Mouse (Mus musculus): ENCODE results near the gene Dlat.

Dlat gene

DNA sequence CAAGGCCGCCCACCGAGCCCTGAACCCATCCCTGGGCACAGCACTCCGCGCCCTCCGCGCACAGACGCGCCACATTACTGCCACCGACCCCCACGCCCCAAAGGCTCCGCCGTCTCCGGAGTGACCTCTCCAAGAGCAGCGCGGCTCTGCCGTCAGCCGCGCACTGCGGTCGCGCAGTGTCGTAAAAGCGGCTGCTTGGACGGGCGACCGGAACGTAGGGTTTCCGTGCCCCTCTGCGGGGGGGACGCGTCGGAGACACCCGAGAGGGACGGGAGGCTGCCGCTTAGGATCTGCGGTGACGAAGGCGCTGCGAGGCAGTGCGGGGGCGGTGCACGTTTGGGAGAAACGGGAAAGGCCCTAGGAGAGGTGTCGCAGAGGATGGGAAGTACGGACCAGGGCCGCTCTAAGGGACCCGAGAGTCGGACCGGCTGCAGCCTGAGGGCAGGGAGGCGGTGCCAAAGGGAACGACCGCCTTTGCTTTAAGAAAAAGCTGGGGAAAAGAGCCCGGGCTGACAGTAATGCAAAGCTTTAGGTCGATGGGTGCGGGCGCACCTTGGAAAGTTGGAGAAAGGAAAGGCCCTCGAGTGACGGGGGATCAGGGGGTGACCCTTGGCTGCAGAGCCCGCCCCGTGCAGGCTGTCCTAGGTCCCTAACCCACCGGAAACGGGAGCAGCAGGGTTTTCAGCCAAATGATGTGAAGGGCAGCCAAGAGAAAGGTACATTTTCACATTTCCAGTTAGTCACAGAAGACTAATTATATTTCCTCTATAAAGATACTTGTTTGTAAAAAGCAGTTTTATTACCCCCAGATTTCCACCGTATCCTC, at the start of gene Dlat:
Dlat (minus strand) TSS at position 389 of the 826 bp plus-strand sequence.
- DNase-seq = peak; percentile 70 to 79

DNA sequence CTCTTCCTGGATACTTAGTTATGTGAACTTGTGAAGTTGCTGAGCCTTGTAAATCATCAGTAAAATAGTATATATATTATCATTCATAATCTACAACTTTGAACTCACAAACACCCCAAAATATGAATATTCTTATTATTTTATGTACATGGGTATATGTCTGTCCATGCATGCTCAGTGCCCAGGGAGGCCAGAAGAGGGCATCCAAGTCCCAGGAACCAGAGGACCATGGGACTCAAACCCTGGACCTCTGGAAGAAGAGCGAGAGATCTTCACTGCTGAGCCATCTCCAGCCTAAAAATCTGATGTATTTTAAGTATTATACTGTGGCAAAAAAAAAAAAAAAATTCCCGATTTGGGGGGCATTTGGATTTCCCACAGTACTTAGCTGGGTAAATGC, 49.5 kb upstream of the Dlat start:
- no peak for DNase-seq

DNA sequence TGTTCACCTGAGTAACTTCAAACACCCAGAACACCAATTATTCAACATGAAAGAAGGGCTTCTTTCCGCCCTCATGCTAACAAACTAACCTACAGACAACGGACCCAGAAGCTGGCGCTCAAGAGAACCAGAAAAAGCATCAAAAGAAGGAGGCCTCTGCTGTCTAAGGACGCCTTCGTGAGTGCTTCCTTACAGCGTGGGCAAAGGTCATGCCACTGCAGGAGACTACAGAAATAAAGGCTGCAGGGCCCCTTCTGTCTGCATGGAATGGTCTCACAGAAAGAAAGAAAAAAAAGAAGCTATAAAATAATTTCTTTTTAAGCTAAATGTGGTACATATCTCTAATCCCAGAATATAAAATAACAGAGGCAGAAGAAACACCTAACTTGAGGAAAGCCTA, 45.3 kb upstream of the Dlat start:
- DNase-seq = no peak

DNA sequence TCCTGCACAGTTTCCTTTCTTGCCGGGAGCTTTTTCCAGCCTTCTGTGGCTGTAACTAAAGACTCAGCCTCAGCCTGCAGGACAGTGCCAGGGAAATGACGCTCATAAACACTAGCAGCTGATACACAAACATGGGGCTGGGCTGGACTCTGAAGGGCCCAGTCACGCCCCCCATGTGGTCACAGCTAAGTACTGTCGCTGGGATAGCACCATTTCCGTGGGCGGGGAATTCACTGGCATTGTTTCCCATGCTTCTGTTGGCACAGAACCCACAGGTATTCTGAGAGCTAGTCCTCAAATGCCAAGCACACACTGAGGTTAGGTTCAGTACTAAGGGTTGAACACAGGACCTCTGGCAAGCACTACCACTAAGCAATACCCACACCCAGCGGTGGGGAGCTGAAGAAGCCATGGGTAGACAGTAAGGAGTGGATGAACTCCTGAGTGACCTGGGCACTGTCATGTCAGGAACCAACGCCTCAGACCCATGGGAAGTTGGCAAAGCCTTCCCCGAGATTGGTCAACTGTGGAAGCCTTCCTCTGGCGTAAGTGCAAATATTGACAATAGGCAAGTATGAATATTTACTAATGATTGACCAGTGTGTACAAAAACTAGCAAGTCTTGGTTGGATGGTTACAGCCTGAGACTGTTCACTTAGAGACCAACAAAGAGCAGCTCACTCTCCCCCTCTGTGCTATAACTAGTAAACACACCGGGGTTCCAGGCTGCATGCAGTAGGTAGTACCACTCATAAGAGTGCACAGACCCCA, 41.5 kb upstream of the Dlat start:
- DNase-seq = no peak

DNA sequence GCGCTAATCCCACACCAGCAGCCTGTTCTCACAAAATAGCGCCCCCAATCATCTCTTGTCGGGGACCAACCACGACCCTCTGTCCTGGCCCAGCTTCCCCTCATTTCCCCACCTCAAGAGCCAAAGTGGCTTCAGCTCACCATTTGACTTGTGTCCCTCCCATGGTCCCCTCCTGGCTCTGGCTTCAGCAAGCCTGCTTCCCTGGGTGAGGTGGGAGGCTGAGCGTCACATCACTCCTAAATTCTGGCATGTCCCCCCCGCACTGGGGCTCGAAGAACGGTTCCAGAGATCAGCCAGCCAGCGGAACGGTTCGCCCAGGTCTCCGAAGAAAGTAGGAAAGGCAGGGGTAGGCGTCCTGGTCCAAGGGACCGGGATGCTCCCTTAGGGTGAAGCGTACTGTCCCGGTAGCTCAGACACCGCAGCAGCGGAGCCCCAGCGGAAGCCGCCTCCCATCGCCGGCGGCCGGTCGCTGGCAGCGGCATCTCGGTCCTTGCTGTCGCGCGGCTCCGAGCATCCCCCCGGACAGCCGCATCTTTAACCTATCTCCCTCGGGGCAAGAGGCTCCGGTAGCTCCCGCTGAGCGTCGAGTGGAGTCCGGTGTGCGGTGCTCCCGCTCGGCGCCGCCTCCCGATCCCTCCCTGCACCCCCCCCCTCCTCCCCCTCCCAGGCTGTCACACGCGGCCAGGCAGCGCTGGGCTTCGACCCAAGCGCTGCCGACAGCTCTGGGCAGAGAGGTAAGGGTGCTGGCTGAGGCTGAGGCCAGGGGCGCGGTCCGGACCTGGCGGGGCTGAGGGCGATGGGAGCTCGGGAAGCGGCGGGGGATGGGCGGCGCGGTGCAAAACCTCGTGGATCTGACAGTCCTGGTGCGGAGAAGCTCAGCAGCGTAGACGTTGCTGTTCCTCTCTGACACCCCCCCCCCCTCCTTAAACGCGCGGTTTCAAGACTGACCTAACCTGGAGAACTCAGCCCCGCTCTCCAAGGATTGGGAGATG, 39.1 kb upstream of the Dlat start:
- peak in 1 of 2 experiments; percentile 5 for DNase-seq

DNA sequence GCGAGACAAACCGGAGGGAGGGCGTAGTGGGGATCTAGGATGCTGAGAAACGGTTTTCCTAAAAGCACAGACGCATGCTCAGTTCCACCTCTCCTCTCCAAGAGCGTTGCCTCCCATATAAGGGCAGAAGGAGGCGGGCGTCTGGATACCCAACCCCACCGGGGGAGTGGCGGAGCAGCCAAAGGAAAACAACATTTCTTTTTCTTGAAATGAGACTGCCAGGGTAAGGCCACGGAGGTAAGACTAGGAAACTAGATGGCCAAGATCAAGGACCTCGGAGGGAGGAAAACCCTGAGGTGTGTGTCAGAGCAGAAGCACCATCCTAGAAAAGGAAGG, 38.1 kb upstream of the Dlat start:
- peak; percentile 14 to 34 for DNase-seq

DNA sequence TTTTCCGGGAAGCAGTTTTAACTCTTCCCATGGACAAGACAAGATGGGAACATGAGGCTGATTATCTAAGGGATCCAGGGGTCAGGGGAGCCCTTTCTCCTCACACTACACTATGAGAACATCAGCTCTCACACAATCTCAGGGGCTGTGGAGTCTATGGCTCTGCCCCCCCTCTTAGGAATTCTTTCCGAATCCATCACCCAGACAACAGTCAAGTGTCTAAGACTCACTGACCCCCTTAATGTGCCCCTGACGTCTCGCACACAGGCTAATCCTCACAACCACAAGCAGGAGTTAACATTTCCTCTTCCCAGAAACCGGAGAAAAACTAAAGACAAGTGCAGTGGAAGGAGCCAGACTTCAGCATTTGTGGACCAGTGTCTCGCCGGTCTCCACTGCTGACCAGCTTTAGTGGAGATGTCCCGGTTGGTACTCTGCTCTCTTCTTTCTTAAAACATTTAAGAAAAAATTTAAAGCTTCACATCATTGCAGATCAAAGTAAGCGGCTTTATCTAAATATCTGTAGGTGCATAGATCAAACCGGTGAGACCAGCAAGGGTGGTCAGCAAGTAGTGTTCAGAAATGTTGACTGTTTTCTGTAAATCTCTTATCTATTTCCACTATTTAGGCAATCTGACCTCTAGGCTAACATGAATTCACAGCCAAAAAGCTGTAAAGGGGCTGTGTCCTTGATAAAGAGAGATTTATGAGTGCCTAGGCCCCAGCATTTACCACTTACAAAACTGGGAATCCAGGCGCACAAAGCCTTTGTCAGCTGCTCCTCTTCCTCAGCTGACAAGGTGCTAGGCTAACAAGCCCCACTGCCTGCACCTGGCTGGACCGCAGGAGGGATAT, 37.5 kb upstream of the Dlat start:
- DNase-seq = no peak

DNA sequence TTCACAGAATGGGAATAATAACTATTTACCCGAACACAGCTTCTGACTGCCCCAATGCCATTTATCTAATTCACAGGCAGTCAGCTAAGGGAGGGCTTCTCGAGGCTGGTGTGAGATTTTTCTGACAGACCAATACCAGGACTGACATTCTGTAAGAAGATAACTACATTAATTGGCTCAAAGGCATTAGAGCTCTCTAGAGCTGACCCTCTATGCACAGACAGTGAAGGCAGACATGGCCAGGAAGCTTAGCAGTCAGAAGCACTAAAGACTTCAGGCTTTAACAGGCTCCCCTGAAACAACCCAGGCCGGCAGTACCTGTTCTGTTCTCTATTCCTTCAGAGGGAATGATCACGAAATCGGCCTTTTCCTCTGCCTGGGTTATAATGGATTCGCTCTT, 35.6 kb upstream of the Dlat start:
- DNase-seq = no peak

DNA sequence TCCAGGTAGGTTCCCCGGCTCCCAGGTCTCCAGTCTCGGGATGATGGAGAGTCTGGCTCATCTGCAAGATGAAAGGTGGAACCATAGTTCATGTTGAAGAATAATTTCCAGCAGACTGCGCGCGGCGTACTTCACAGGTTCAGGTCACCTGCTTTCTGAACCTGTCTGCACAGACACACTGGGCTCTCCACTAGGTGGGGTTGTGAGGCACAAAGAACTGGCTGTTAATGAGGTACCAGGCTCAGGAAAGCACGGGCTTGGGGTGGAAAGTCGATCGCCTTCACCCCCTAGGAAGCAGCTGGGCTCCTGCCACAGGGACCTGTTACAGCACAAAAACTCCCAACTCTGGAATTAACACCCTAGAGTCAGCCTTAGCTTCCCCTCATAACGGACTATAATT, 34.1 kb upstream of the Dlat start:
- peak; percentile 22 to 24 for DNase-seq

DNA sequence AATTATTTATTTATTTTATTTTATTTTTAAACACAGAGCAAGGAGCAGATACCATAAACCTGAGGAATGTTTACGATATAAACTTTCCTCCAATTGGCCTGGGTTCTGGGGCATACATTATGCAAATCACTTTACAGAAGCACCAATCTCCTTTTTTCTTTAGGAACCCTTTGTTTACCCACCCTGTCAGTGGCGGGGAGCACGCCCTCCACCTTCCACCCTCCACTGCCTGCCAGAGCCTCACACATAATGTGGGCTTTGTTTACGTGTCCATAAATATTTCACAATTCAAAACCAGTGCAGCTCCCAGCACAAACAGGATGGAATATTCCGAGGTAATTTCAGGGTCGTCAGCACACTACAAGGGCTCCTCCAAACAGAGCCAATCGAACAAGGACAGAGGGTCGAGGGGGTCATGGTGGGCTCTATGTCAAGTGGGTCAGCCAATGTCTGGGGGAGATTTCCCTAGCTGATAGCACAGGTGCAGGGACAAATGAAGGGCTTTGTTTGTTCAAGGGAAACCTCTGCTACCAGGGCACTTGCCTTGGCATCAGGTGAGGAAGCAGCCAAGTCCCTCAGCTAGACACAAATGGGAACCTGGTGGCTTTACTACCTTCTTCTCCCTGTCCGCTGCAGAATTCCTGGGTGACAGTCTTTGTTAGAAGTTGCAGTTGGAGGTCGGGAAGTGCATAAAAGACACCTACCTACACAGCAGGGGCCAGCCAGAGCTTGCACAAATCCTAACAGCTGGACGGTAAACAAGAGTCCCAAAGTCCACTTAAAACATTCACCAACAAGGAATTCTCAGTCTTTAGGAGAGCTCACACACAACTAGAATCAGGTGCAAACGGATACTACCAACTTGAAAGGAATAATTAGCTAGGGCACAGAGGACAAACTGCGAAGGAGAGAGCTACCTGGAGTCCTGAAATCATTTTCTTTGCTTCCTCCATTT, 33.3 kb upstream of the Dlat start:
- DNase-seq = no peak

DNA sequence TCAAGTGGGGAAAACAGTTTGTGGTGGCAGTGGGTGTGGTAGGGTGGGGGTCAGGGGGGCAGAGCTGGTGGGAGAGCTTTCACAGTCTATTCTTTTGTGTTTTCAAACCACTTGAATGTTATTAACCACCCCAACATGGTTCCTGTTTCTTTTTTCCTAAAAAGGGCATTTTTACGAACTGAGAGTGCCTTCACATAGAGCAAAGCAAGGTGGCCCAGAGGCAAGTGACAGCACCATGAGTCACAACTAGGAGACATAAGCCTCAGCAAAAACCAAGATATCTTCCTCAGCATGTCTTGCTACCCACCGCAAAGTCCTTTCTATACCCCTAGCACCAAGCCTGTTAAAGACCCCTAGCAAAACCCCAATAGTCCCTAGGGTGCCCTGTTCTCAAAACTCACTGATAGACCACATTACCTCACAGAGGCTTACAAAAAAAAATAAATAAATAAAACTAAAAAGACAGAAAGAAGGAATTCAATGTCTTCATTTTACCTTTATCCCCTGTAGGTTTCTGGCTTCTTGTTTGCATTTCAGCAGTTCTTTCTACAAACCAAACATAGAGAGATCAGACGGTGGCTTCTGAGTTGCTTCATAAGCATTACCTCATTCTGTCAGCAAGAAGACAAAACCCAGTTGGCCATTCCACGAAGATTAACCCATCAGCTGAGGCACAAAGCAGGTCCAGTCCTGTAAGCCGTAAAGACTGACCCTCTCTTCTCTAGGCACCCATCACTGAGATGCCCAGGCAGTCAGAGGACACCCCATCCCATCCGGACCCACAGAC, 27.5 kb upstream of the Dlat start:
- no peak for DNase-seq

DNA sequence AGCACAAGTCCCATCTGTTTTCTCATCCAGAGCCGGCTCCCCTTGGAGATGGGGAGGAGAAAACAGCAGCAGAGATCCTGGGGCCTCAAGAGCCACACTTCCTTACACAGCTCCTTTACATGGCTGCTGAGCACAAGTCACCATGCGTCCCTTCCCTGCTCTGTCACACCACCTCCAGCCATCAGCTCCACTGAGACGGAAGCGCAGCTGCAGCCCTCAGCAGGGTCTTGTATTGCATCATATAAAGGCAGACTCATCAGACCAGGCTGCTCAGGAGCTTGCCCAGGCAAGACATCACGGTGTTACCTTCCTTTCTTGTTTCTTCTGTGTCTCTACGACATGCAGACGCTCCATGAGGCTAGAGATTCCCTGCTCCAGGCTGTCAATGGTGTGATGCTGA, 22.1 kb upstream of the Dlat start:
- no peak for DNase-seq

DNA sequence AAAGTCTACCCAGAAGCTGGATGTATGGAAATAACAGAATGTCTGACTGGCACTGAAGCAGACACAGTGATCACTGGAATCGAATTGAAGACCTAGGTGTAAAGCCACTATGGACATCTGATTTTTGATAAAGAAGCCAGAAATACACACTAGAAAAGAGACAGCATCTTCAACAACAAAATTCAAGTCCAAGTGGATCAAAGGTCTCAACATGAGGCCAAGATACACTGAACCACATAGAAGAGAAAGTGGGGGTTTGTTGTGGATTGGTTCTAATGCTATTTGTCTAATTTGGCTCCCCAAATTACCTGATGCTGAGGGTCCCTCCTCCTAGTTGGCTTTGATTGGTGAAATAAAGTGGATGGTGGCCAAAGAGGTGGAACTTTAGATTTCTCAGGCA, 19.8 kb upstream of the Dlat start:
- DNase-seq = no peak

DNA sequence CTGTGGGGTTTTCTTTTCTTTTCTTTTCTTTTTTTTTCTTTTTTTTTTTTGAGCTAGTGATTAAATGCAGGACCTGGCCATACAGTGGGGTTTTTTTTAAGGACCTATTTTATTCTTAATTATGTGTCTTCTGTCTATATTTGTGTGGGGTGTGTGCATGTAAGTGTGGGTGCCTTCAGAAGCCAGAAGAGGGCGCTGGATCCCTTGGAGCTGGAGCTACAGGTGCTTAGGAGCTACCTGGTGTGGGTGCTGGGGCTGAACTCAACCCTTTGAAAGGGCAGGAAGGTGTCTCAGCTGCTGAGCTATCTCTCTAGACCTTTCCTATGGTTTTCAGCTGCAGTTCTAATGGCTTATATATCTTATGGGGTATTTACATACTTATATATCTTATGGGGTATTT, 15.2 kb upstream of the Dlat start:
- DNase-seq = no peak

DNA sequence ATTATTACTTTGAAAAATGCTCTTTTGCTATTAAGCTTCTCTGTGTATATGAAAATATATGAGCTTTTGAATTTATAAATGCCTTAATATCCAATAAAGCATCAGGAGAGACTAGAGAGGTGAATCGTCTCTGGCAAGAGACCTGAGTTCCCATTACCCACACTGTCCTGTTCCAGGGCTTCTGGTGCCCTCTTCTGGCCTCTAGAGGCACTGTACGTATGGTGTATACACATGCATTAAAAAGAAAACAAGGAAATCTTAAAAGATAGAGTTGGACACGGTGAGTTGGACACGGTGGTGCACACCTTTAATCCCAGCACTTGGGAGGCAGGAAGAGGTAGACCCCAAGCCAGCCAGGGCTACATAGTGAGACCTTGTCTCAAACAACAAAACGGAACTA, 11.1 kb upstream of the Dlat start:
- peak; percentile 23 to 44 for DNase-seq

DNA sequence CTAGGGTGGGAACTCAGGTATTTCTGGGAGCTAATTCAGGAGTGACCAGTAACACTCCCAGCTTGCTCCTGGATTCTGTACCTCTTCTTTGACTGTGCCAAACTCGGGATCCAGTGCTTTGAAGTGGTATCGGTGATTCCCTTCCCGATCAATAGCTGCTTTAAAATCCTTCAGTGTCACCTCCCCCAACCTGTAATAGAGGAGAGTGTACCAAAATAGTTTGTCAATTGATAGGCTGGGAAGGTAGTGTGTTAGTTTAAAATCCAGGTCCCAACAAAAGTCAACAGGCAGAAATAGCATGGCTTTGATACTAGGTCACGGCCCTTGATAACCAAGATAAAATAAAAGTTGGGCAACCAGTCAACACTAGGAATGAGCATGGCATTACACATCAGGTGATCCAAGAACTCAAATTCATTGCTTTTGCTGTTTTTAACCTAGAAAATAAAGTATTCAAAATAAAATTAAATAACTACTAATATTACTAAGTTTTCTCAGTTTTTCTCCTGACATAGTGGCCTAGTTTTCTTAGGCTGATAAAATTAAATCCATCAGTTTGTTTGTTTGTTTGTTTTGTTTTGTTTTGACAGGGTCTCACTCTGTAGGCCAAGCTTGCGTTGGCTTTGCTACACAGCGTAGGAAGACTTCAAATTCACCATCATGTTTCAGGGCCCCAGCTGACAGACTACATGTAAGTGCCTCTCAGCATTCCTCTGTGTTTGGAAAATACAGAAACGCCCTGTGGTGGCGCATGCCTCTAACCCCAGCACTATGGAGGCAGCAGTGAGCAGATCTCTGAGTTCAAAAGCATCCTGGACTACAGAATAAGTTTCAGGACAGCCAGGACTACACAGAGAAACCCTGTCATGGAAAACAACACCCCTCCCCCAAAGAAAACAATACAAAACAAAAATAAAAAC, 8.3 kb upstream of the Dlat start:
- no peak for DNase-seq

DNA sequence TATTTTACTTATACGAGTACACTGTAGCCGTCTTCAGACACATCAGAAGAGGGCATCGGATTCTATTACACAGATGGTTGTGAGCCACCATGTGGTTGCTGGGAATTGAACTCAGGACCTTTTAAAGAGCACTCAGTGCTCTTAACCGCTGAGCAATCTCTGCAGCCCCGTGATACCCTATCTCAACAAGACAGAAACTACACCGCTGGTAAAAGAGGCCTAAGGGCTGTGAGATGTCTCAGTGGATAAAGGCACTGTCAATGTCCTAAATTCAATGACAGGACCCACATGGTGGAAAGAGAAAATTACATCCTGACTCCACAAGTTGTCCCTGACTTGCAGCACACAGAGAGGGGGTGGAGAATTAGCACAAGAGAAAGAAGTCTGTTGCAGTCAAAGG, 6.9 kb upstream of the Dlat start:
- no peak for DNase-seq

DNA sequence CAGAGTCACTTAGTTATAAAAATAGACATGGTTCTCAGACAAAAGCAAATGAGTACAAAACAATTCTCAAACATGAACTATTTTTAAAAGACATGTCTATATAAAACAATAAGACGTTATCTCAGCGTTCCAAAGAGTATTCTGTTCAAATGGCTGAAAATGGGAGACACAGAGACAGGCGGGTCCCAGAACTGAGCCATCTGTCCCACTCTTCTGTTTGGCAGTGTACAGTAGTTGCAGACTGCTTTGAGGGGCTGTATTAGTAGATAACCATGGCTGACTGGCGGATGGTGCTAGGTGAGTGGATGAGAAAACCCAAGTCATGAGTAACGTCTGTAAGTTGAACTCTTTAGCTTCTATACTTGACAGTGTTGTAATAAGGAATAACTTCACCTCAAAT, 5.2 kb upstream of the Dlat start:
- no peak for DNase-seq

DNA sequence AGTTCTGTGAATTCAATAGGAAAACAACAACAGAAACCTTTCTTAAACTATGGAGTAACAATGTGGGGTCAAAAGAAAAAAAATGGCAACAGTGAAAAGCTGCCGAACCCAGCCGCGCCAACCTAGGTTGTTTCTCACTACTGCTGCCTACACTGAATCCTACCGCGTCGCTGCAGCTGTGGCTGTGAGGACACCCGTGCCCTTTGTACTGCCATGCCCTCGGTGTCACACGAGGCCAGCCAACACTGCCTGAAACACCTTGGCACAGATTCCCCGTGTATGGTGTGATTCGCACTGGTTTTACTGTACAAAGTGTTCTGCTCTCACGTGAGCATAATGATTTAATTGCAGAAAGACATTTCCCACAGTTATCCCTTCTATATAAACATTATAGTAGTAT, 851 bp upstream of the Dlat start:
- peak; percentile 12 to 19 for DNase-seq
